Mouse (Mus musculus): Measurements from ENCODE around the gene Ephx3. TPM values are rescaled to one million over a fixed set of nuclear protein-coding genes. Genes with fewer than 3 reads are reported as not detected.

Gene Ephx3
- total RNA-seq, 2 experiments from 2014 or later = 0.07 TPM; not detected in 1

Other genes with a start within 250 kb of the Ephx3 start
- gene Rrp1b, start 153.4 kb downstream of the Ephx3 start, total RNA-seq (2015) = 16.8 and 18.9 TPM in 2 replicates
- gene Rrp1b, start 153.4 kb downstream of the Ephx3 start, total RNA-seq (2017) = 18.3 and 19.1 TPM in 2 replicates
- gene Hsf2bp, start 153.2 kb downstream of the Ephx3 start, total RNA-seq (2015) = not detected in 2 replicates
- gene Hsf2bp, start 153.2 kb downstream of the Ephx3 start, total RNA-seq (2017) = not detected in 2 replicates
- 0.18 TPM in 1 of 2 replicates, not detected in the other for gene Notch3, start 22.7 kb downstream of the Ephx3 start, total RNA-seq (2015)
- 0.04 and 0.08 TPM in 2 replicates for gene Notch3, start 22.7 kb downstream of the Ephx3 start, total RNA-seq (2017)
- gene Brd4, start 95.2 kb upstream of the Ephx3 start, total RNA-seq (2015) = 128 and 143 TPM in 2 replicates
- 20.7 and 30.3 TPM in 2 replicates for gene Brd4, start 95.2 kb upstream of the Ephx3 start, total RNA-seq (2017)
- gene Akap8, start 131.7 kb upstream of the Ephx3 start, total RNA-seq (2015) = 43.5 and 49.8 TPM in 2 replicates
- gene Akap8, start 131.7 kb upstream of the Ephx3 start, total RNA-seq (2017) = 91.5 and 103 TPM in 2 replicates
- gene Akap8l, start 161.1 kb upstream of the Ephx3 start, total RNA-seq (2015) = 48.3 and 51.1 TPM in 2 replicates
- gene Akap8l, start 161.1 kb upstream of the Ephx3 start, total RNA-seq (2017) = 66.4 and 69.6 TPM in 2 replicates
- gene Wiz, start 199.9 kb upstream of the Ephx3 start, total RNA-seq (2015) = 17.2 and 23.0 TPM in 2 replicates
- 4.9 and 5.9 TPM in 2 replicates for gene Wiz, start 199.9 kb upstream of the Ephx3 start, total RNA-seq (2017)
- gene Rasal3, start 214.0 kb upstream of the Ephx3 start, total RNA-seq (2015) = 52.9 and 54.4 TPM in 2 replicates
- gene Rasal3, start 214.0 kb upstream of the Ephx3 start, total RNA-seq (2017) = 19.5 and 25.7 TPM in 2 replicates
- gene Pglyrp2, start 234.6 kb upstream of the Ephx3 start, total RNA-seq (2015) = 1.7 and 2.0 TPM in 2 replicates
- 1.4 and 2.2 TPM in 2 replicates for gene Pglyrp2, start 234.6 kb upstream of the Ephx3 start, total RNA-seq (2017)

Data from megakaryocyte, adult 5-6 weeks (primary cell).